Mouse (Mus musculus) olfactory bulb, adult 2 months (tissue): ENCODE measurements around the gene Kcnb1.

ENCODE experiments used
- CTCF ChIP-seq: fragments of 200-500 bp; IDR thresholded peaks from 2 replicates; pipeline ENCODE4 v1.5.1; 2012; ENCODE audit warnings: low read depth, mild to moderate bottlenecking, low read length, moderate library complexity; ENCODE audit not compliant: insufficient read depth
- POLR2A ChIP-seq: fragments of 200-500 bp; IDR thresholded peaks from 2 replicates; pipeline ENCODE4 v1.6.1; 2012; ENCODE audit warnings: mild to moderate bottlenecking, low read depth, low read length, moderate library complexity; ENCODE audit not compliant: insufficient read depth

GRCm38 (mm10) chr2:167066528-167067516 is 123.1 kb downstream of the Kcnb1 start:
- TF ChIP-seq CTCF (no peak), POLR2A (no peak)
